Mouse (Mus musculus) naive thymus-derived CD4-positive, alpha-beta T cell, adult 2 months (primary cell): Measurements from ENCODE around the gene Gcgr.

Experiments
- DNase-seq: peaks from one replicate; pipeline ENCODE4 v3.0.0-alpha.2; 2011; ENCODE audit warnings: low read depth

Gcgr gene

DNA sequence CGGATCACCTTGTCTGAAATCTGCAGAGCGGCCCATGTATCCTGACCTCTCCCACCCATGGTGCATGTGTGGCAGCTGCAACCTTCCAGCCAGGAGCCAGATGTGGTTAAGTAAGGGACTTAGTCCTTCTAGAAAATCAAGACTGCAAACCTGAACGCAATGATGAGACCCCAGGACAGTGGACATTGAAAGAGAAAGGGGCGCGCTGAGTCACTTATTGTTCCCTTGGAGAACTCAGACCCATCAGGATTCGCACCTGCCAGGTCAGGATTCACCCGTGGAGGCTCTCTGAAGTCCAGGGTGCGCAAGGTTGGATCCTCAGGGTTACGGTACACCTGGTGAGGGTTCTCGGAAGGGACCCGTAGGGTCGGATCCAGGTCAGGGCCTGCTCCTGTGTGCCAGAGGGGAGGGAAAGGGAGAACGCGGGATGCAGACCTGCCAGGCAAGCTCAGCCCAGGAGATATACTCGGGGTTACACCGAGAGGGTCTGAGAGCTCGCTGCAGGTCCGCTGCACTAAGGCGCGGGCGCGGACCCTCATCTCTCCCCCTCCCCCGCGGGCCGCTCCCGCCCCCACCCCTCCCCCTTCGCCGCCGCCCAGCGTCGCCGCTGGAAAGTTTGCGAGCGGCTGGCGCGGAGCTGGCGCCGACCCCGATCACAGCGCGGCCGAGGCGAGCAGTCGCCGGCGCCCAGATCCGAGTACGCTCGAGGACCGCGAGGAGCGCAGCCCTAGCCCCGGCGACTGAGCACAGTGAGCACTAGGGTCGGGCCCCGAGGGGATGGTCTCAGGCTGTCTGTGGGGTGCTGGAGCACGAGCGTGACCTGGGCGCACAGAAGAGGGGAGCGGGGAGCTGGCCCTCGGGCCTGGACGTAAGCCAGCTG lies at the start of gene Gcgr:
Gcgr (plus strand) TSS at position 615 of the 880 bp plus-strand sequence.
- no peak for DNase-seq

DNA sequence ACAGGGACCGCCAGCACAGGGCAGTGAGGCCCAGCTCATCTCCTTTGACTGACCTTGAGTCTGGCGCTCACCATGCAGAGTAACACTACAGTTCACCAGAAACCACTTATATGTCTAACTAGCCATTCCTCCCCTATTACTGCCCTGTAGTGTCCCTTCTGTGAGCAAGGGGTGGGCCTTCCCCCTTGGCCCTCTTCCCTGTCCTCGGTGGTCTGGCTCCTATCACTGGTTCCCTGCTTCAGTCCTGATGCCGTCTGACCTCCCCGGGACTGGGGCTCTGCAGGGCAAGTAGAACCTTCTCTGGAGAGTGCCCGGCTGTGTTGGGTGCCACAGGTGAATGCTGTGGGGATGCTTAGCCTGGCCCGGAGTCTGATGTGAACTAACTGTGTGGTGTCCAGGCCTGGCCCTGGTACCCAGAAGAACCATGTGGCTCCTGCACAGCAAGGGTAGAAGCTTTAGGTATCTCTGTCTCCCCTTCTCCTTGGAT lies 47.0 kb upstream of the Gcgr start:
- DNase-seq: no peak

DNA sequence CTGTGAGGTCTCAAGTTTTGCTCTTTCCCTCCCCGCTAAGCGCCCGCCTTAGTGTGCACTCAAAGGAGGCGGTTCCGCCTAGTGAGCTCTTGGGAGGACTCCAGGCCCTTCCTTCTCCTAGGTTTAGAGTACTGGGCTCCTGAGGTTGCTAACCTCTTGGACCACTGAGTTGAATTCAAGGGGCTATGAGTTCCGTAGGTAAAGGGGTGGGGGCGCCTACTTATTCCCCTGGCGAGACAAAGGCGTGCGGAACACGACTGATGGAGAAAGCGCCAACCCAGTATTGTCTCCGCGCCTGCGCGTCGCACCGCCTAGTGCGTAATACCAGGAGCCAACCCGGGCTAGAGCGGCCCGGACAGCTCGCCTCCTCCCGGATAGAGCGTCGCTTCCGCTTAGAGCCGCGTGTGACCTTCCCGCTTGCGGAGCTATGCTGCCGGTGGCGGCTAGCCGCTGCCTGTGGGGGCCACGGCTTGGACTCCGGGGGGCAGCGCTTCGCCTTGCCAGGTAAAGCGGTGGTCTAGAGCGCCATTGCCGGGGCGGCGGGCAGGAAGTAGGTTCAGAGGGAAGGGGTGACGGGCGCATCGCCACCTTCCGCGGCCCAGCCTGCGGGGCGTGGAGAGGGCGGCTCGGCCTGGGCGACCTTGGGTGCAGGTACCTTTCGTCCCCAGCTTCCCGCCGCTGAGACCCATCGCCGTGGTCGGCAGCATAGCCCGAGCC lies 46.1 kb upstream of the Gcgr start, which contains the start of gene Mrpl12:
Mrpl12 (plus strand) TSS at position 349 of the 717 bp plus-strand sequence.
- DNase-seq: peak; percentile 93

DNA sequence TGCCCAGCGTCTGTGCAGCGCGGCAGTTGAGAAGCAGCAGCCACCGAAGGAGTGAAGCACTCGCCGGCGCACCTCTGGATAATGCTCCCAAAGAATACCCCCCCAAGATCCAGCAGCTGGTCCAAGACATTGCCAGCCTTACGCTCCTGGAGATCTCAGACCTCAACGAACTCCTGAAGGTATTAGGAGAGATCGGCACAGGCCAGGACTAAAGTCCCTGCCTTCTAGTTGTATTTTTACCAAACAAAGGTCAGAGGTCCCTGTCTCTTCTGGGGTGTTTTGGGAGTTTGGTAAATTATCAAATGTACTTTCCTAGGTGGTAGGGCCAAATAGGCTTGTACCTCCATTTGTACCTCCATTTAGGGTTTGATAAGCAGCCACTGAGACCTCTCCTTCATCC lies 45.2 kb upstream of the Gcgr start:
- DNase-seq: no peak

DNA sequence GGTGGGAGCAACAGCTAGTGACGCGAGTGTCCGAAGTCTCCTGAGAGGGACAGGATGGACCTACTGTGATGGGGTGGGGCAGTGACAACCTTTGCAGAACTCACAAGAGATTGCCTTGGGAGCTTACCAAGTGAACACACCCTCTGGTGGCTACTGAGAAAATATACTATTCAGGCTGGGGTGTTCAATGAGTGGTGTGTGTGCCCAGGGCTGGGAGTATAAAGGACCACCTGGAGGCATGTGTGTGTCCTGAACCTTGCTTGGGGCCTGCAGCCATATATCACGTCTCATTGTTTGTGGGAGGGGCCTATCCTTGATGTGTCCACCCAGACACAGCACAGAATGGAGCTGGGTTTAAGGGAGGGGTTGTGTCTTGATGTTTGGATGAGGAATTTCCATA lies 42.0 kb upstream of the Gcgr start:
- DNase-seq: no peak

DNA sequence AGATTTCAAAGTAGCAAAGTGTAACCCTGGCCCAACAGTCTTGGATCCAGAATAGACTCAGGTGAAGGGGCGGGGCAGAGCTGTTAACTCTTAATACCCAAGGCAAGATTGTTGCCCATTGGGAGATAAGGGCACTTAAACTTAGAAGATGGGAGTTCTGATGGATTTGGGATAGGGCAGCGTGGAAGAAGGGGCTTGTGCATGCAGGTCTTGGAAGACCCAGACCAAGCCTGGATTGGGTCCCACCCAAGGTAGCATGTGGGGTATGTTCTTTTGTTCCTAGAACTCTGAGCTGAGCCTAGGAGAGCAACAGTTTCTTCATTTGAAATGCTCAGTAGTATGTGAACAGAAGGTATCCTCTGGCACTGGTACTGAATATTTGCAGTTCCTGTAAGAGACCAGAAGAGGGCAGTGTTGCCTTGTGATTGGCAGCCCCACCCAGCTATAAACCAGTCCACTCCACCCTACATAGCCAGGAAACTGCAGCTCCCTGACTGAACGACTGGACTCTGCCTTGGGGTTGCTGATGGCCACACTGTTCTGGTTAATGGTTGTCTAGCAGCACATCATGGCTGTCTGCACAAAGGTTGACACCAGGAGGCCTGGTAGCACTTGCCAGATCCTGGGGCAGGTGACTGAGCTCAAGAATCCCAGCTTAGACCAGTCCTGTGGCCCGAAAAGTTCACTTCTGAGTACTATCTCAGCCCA lies 41.3 kb upstream of the Gcgr start:
- DNase-seq: peak; percentile 91

DNA sequence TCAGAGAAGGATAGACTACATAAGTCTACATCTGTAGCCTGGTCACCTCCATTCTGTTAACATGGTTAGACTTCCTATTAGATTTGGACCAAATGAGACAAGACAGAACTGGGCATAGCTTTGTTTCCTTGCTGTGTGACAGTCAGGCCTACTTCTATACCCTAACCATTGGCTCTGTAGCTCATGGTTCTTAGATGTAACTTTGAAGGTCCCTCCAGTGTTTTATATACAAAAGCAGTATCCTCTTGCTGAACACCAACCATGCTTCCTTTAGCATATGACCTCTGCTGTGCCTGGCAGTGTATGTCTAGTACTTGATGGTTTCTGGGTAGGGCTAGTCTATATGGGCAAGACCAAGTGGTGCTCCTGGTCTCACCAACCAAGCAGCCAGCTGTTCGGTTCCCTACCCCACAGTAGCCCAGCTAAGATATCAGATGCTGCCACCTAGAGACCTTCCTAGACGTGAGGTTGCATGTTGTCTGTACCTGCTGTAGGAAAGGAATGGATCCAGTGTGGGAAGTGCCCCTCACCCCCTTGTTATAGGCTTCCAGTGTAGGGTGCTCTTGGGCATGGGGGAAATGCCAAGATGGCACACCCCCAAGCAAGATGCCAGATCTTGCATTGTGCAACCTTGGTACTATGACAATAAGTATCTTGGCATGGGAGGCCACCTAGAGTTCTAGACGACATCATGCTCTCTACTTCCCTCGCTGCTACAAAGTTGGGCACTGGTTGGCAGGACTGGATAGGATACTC lies 40.0 kb upstream of the Gcgr start:
- DNase-seq: no peak

DNA sequence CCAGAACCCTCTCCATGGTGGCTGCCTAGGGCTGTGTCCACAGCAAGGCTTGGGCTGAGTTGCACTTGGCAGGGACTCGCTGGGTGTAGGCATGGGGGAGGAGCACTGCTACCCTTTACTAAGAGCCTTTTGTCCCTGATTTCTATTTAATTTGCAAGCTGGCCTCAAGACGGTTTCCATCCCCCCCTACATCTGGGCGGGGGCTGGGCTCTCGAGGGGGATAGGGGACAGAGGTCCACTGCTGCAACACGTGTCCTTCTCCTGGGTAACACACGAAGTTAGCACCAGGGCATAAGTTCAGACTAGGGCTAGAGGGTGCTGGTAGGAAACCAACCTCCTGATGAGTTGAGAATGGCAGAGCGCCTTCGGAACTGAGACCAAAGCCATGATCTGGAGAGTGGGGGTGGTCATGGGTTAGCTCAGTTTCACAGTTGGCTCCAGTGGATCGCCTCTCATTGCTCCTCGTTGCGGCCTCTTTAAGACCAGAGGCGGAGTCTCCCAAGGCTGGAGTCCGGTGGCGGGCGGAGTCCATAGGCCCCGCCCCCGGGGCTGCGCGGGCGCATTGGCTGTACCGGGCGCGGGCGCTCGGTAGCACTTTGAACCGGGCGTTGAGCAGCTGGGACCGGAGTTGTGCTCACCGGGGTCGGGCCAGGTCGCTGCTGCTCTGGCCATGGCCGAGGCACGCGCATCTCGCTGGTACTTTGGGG lies 39.0 kb upstream of the Gcgr start, which contains the start of gene Slc25a10:
Slc25a10 (plus strand) TSS at position 524 of the 707 bp plus-strand sequence.
- peak; percentile 73 for DNase-seq

DNA sequence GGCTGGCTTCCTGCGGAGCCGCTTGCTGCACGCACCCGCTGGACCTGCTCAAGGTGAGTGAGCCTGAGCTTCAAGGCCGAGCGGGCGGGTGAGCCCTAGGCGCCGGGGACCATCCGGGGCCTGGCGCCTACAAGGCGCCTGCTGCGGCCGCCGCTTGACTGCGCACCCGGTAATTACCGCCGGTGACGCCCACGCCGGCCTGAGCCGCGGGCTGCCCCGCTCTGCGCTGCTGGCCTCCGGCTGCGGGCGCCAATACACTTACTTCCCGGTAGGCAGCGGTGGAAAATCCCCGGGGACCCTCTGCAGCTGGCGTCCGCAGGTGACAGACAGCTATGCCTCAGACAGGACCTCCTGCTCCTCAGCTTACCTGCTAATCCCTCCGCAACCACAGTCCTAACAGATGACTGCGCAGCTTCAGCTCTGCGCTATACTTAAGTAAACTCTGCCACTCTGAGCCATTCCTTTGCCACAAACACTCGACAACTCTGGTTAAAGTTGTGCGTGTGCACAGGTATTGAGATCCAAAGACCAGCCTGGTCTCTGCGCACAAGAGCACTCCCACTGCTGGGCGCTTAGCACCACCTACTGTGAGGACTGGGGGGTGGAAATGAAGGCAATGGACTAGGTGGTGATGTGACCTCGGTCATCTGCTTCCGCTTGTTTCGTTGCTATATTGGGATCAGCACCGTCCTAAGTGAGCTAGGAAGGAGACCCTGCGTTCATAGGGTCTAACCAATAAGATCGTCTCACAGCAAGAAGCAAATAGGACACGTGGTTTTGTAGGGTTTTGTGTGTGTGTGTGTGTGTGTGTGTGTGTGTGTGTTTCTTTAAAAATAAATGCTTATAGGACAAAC lies 38.2 kb upstream of the Gcgr start:
- DNase-seq: peak; percentile 72

DNA sequence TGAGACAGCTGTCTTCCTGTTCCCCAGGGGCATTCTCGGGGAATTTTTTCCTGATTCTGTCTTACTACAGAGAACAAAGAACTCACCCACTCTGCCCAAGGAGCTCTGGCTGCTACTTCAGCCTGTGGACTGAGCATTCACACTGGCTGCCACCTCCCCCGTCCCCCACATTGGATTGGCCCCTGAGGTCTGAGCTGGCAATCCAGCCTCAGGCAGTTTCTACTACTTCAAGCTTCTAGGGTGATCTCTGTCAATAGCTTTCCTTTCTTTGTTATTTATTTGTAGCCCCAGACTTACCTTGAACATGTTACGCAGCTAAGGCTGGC lies 37.7 kb upstream of the Gcgr start:
- DNase-seq: no peak

DNA sequence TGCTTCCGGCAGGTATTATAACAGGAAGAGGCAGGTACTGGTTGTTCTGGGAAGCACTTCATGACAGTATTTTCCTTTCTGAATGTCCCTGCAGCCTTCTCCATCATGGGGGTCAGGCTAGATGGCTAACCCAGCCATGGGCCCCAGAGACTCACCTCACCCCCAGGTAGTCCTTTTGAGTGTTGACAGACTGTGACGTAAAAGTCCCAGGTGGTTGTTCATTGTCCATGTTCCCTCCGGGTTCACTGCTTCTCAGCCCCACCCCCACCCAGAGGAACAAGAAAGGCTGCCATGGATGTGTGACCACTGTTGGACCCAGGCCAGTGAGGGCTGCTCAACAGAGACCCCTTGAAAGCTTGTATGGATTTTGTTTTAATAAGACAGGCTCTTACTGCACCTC lies 37.1 kb upstream of the Gcgr start:
- no peak for DNase-seq

DNA sequence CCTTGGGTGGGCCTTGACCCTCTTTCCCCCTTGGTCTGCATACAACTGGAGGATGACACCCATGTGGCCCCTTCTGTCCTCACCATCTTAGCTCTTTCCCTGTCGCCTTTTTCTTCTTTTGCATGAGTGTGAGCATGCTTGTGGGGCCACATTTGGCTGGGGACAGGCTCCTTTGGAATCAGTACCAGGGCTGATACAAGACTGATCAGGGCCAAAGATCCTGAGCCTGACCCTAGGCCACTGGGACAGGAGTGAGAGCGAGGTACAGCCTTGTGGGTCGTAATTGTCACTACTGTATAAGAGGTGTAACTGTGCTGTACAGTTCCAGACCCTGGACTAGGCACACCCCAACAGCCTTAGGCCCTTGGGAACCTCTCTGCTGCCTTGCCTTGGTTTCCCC lies 36.6 kb upstream of the Gcgr start:
- DNase-seq: no peak

DNA sequence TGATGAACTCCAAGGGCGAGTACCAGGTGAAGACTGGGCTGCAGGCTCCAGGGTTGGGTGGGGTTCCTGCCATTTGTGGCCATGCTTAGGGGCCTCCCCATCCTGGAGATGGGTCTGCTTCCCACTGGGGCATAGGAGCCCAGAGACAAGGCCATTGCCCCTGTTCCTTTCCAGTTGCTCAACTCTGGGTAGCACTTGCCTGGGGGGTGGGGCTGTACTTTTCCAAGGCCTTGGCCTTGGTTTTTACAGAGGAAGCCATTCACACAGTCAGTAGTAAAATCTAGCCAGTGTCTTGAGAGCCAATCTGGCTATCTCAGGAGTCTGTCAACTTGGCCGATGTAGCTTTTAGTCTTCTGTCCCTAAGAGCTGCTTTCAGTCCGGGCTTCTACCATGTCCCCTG lies 33.1 kb upstream of the Gcgr start:
- DNase-seq: no peak

DNA sequence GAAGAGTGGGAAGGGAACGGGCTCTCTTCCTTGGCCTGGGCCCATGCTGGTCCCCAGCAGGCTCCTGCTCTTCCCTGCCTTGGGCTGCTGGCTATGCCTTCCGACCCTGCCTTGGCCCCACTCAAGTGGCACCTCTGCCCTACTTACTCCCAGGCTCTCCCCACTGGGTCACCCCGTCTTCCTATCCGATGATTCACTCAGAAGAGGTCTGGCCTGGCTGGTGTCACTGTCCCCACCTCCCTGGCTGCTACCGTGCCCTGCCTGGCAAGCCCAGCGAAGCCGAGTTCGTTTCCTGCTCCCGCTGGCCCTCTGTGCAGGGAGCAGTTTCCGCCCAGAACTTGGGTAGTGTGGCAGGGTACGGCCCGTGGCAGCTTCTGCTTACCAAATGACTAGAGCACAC lies 32.3 kb upstream of the Gcgr start:
- DNase-seq: no peak

DNA sequence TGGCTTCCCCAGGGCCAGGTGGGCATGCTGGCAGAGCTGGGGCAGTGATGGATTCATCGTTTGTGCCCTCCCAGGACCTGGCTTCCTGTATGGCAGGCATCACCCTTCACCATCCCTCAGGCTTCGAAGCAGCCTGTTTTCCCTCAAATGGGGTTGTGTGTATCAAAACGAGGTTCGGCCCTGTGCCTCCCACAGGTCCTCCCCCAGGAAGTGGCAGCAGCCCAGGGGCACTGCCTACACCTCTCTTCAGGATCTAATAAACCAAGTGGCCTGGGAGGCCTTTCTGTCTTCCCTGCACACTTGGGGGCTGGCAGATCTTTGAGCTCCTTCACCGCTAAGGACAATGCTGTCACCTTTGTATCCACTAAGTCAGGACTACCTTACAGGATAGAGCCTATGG lies 31.6 kb upstream of the Gcgr start:
- no peak for DNase-seq

DNA sequence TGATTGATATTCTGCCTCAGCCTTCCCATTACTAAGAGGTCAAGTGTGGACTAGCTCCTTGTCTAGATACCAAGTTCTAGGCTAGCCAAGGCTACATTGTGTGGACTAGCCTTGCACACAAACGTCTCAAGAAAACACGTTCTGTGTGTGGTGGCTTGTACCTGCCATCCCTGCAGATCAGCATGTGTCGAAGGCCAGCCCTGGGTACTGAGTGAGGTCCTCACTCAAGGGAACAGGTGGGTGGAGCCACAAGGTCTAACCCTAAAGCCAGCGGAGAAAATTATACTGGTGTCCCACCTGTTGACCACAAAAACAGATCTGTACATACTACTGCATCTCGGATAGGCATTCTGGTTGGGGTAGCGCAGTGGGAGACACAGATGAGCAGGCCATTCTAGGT lies 30.6 kb upstream of the Gcgr start:
- no peak for DNase-seq

DNA sequence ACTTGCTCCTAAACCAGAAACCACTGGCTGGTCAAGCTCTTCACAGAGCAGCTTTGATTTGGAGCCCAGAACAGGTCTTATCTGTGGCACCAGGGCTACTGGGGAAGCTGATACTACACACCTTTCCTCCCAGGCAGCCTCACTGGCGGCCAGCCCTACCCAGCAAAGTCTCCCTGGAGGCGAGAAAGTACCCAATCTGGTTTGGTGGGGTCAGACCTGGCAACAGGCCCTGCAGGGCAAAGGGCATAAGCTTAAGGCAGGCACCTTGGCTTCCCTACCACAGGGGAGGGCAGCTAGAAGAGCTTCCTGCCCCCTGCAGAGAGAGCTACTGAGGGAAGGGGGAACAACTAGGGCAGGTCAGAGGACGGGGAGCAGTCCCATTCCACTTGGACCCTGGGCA lies 30.1 kb upstream of the Gcgr start:
- no peak for DNase-seq

DNA sequence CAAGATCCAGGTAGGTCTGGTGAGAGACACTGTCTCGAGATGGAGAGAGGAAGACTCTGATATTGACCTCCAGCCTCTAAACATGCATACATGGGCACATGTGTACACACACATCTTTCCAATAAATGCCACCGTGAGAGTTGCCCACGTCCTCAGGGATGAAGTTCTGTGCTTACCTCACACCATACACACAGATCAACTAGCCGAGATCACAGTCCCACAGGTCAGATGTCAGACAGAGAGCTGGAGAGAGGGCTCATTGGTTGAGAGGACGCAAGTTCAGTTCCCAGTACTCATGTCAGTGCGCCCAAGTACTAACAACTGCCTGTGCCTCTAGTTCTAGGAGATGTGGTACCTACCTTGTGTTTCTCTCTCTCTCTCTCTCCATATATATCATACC lies 29.5 kb upstream of the Gcgr start:
- no peak for DNase-seq

DNA sequence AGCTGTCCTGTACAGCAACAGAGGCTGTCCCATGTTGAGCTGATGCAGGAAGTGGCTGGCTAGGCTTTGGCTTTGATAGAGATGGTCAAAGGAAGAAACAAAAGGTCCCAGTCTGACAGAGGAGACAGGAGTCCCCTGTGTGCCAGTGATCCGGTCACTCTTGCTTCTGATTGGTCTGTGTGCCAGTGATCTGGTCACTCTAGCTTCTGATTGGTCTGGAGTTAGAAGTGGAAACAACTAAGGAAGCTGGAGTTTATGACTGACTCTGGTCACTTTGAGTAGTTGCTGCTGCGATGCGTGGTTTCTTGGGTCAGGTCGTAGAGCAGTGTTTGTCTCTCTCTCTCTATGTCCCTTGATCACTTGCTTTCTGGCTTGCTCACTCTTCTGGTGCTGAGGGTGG lies 28.8 kb upstream of the Gcgr start:
- no peak for DNase-seq

DNA sequence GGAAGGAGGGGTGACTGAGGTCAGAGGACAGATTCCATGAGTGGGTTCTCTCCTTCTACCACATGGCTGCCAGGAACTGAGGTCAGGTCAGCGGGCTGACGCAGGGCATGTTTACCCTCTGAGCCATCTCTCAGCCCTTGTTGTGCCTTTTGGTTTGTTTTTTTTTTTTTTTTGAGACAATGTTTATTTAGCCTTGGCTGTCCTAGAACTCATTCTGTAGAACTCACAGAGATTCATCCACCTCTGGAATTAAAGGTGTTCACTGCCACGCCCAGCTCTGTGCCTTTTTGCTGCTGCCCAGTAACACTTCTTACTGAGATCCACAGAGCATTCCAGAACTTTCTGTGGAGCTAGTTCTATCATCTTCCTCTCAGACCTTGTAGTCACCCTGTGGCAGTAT lies 24.8 kb upstream of the Gcgr start:
- no peak for DNase-seq
